Mouse (Mus musculus): ENCODE results near the gene Rab20.

The Rab20 gene

GRCm38 (mm10) chr8:11411504-11412124, 66.9 kb downstream of the Rab20 start:
- DNase-seq (ENCODE audit: low read depth, low spot score), result no peak

- no peak for DNase-seq (ENCODE audit: low read depth, low spot score)
Measured at GRCm38 (mm10) chr8:11405722-11406481, 72.6 kb downstream of the Rab20 start.

DNA sequence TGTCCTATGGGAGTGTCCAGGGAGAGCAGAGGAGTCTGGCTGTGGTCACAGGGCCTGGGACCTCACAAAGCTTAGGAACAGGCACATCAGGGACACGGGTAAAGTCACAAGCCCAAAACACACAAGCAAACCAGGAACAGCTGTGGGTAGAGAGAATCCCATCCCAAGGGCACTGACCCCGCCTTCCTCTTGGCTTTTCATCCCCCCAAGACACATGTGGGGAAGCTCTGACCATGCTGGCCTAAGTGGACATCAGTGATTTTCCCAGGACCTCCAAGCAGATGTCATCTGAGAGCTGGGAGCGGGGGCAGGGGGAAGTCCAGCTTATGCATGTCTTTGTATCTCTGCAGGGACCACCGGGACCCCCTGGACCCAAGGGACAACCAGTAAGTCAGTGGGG, 73.9 kb downstream of the Rab20 start:
- no peak for DNase-seq (ENCODE audit: low read depth, low spot score)

DNA sequence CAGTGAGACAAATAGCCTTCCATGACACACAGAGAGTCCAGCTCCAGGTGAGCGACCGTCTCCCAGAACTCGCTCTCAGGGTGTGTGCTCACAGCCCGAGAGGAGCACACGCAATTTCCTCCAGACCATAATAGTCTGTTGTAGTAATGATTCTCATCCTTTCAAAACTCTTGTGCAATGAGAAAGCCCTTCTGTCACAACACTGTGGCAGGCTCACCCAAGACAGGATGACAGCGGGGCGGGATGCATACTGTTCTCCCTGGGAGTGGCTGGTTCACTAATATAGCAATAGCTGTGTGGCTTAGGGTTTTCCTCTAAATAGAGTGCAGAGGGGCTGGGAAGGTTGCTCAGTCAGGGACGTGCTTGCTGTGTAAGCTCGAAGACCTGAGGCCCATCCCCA, 74.7 kb downstream of the Rab20 start:
- no peak for DNase-seq (ENCODE audit: low read depth, low spot score)

All from CD4-positive, CD25-positive, alpha-beta regulatory T cell, adult 2 months (primary cell).